Mouse (Mus musculus) cerebellum, adult (tissue): ENCODE measurements around the gene Rock2.
A peak's percentile ranks its signal among the peaks of the same experiment; 100 is the strongest.
"Not testable (repeated sequence)": the region's sequence is repeated elsewhere in the genome, so short reads cannot be mapped to it uniquely, and the experiment has no call there.

Experiments
- ATAC-seq: cut with Nextera tagmentation; 2 replicates; pipeline ENCODE4 v1.9.2; 2017; ENCODE audit warnings: mild to moderate bottlenecking, moderate library complexity, mixed read lengths; ENCODE audit not compliant: insufficient number of reproducible peaks, low FRiP score, low TSS enrichment

Rock2 gene

GRCm38 (mm10) chr12:16996281-16996680 lies 101.6 kb downstream of the Rock2 start:
- ATAC-seq, result no peak

GRCm38 (mm10) chr12:16996886-16997462 lies 102.3 kb downstream of the Rock2 start:
- no peak for ATAC-seq

DNA sequence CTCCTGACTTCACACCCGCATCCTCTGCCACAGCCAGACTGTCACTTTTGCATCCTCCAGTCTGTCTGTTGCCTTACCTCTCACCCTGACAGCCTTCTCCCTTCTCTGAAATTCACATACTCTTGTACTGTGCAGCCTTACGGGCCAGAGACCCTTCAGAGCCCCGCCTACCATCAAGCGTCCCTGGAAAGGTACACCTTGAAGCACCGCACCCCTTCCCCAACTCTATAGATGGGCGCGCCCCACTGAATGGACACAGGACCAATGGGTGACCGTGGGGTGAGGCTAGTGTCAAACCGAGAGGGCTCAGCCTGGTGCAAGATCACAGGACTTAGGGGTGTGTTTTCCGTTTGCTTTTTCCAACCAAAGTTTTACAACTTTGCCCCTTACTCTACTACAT lies 104.5 kb downstream of the Rock2 start:
- no peak for ATAC-seq

- peak; percentile 33; the same call in 1 of the 2 replicates for ATAC-seq
Measured at GRCm38 (mm10) chr12:16999739-17000497, 105.2 kb downstream of the Rock2 start, which contains the start of gene Pqlc3. Pqlc3 (minus strand) TSS chr12:17000408.

- ATAC-seq, result no peak
Measured at GRCm38 (mm10) chr12:17000628-17001027, 105.9 kb downstream of the Rock2 start.

DNA sequence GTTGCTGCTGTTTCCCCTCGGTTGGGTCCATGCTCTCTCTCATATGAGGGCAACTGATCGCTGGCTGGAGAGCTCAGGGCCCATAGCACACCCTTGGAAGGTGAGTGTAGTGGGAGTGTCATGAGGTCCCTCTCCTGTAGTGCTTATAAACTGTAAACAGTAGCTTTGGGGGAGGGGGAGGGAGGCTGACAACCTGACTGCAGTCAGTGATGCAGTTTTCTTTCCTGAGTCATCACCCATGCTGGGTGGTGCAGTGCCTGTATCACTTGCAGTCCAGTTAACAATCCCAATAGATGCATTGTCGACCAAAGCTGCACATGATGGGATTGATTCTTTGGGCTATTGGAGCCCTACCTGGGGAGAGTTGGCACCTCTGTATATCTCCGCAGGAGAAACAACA lies 106.5 kb downstream of the Rock2 start:
- ATAC-seq, result no peak

GRCm38 (mm10) chr12:17009466-17009865 lies 114.8 kb downstream of the Rock2 start:
- no peak for ATAC-seq

GRCm38 (mm10) chr12:17011100-17011870 lies 116.6 kb downstream of the Rock2 start, which contains the start of gene 2410004P03Rik:
2410004P03Rik (minus strand) TSS chr12:17011727.
- ATAC-seq, result peak; percentile 65; the same call in 1 of the 2 replicates

DNA sequence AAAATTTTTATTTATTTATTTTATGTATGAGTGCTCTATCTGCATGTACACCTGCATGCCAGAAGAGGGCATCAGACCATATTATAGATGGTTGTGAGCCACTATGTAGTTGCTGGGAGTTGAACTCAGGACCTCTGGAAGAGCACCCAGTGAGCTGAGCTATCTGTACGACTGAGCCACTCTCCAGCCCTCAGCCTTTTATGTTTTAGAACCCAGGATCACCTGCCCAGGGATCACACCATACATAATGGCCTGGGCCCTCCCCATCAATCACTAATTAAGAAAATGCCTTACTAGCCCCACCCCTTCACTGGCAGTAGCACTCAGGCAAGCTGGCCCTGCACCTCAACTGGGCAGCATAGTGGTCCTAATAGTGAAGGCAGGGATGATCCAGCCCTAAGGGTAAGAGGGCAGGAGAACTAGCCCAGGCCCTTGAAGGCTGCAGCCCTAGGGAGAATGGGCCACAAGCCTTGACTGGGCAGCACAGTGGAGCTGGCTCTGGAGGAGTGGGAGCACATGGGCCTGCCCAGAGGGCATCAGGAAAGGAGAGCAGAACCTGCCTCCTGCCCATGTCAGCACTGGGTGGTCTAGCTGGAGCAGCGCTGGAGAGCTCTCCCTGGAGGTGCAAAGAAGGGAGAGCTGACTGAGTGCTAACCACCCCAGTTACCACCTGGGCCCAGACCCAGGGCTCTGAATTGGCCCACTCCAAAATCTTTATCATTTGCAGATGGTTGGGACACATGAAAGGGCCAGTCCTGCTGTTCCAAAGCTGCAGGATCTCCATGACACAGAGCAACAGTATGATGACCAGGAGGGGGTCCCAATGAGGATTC lies 117.6 kb downstream of the Rock2 start:
- ATAC-seq, result no peak

GRCm38 (mm10) chr12:17015711-17016110 lies 121.0 kb downstream of the Rock2 start:
- ATAC-seq, result no peak

- no peak for ATAC-seq
Measured at GRCm38 (mm10) chr12:17018468-17018867, 123.8 kb downstream of the Rock2 start.

DNA sequence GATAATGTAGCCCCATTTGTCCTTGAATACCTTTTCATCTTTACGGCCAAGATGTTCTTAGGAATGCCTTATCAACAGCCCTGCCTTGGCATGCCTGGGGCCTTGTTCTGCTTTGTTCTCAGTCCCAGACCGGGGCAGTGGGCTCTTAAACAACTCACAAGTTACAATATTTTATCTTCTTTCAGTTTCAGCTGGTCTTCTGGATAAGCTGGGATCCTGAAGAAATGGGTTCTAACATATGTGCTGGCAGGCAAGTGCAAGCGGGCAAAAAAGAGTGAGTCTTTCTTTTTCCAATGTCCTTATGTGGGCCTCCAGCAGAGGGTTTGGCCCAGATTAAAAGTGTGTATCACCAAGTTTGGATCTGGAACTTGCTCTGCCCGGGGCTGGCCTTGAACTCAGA lies 126.4 kb downstream of the Rock2 start:
- ATAC-seq, result not testable (repeated sequence)

- ATAC-seq, result no peak
Measured at GRCm38 (mm10) chr12:17022145-17022544, 127.5 kb downstream of the Rock2 start.

GRCm38 (mm10) chr12:17024554-17025110 lies 129.9 kb downstream of the Rock2 start:
- no peak for ATAC-seq

DNA sequence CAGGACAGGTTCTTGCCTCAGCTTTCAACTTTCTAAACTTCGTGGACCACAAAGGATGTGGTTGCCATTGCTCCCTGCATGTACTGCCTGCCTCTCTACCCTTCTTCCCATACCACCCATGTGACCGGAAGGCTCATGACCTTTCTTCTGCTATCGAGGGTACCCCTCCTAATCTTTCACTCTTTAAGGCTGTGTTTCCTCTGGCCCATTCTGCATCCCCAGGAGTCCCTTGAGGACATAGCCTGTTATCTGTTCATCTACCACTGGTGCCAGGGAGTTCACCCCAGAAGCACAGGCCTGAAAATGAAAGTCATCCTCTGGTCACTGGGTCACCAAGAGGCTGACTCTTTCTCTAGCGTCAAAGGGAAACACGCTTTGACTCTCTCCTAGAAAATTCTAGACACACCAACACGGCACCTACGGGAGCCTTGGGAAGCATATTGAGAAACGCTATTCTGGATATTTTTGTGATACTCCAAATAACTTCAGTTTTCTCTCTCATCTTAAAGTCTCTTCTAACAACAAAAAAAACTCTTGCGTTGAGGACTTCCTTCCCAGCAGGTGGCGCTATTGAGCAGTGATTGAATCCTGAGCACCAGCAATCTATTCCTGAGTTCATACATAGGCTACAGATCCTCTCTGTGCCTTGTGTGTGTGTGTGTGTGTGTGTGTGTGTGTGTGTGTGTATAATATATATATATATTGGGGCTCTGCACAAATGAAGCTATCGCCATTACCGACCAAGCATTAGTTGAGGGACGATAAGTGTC lies 138.2 kb downstream of the Rock2 start:
- no peak for ATAC-seq

GRCm38 (mm10) chr12:17033464-17033841 lies 138.8 kb downstream of the Rock2 start:
- ATAC-seq, result no peak

- no peak for ATAC-seq
Measured at GRCm38 (mm10) chr12:17034671-17035070, 140.0 kb downstream of the Rock2 start.

DNA sequence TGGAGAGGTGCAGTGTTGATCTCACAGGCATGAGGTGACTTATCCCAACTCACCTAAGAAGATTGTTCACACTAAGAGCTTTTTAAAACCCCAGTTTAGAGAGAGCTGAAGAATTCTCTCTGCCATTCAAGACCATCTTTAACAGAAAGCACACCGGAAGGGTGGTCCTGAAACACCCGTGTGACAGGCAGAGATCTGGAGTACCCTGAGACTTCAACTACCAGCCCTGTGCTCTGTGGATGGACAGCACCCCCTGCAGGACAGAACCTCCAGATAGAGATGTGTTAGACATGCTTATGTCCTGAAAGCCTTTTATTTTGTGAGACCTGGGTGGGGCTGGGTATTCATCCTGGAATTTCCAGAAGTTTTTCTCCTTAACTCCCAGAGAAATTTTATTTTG lies 140.4 kb downstream of the Rock2 start:
- ATAC-seq, result no peak

DNA sequence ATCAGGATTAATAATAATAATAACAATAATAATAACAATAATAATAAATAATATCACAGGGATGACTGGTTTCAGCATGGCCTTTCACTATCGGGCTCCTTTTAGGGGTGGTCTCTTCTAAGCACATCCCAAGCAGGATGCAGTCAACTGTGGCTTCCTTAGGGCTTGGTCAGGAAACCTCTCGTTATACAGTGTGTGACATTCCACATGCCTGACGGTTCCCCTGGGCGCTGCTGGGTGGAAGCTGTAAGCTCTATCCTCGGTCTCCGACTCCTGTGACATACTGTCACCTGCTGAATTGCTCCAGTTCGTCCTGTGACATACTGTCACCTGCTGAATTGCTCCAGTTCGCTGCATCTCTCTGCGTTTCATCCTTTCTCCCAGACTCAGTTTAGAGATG lies 141.8 kb downstream of the Rock2 start:
- ATAC-seq, result no peak
